Mouse (Mus musculus) adrenal gland (tissue): ENCODE results near the gene Phkg2.

Experiments used
- intact Hi-C: fragments of 180-260 bp; cut with DNase I; formaldehyde crosslinking; loops from one replicate; pipeline ENCODE4 v1.15.1; 2025
- long read RNA-seq, 2 experiments: library from polyadenylated mRNA; unstranded; transcript quantifications; one replicate each; pipeline ENCODE4 v2.0.0; 2020; ENCODE audit warnings: borderline replicate concordance in 1 of 2; ENCODE audit not compliant: insufficient replicate concordance in 1 of 2

The Phkg2 gene
- long read RNA-seq, experiment 1, transcript Phkg2-201 (10 exons, 1,570 nt) = major isoform, 10 of 20 reads
- long read RNA-seq, experiment 1, partial matches to known transcripts = 1 of 20 reads
- long read RNA-seq, experiment 1, other reads (novel, unspliced or antisense) = 8 of 20 reads
- long read RNA-seq, experiment 2, transcript Phkg2-201 (10 exons, 1,570 nt) = major isoform, 6 of 16 reads
- long read RNA-seq, experiment 2, partial matches to known transcripts = 0 of 16 reads
- long read RNA-seq, experiment 2, other reads (novel, unspliced or antisense) = 9 of 16 reads

GRCm38 (mm10) chr7:127572895-127573471 lies at the start of gene Phkg2:
Gene Phkg2 (plus strand): TSS chr7:127573340.
- intact Hi-C loops = no loop called here

GRCm38 (mm10) chr7:127541671-127542070 lies 31.5 kb upstream of the Phkg2 start:
- intact Hi-C loops = no loop called here

- intact Hi-C loops = loop anchor here (2.0 kb wide), 1 partner anchor 16 kb away; no protein-coding TSS in a partner anchor
Measured at GRCm38 (mm10) chr7:127549116-127549835, 23.9 kb upstream of the Phkg2 start.

- intact Hi-C loops = no loop called here
Measured at GRCm38 (mm10) chr7:127551558-127551957, 21.6 kb upstream of the Phkg2 start.

DNA sequence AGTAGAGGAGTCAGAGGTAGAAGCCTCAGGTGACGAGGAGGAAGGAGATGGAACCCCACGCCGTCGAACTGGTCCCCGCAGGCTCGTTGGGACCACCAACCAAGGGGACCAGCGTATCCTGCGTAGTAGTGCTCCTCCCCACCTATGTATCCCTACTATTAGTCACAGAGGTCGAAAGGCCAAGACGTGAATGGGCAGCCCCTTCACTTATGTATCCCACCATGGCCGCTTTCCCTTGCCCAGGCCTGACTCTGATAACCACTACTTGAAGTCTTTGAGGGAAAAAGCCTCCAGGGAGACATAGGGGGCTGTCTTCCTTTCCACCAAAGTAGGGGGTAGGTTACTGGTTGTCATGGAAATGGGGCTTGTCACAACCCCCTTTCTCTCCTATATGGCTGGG lies 12.6 kb upstream of the Phkg2 start:
- intact Hi-C loops = no loop called here

DNA sequence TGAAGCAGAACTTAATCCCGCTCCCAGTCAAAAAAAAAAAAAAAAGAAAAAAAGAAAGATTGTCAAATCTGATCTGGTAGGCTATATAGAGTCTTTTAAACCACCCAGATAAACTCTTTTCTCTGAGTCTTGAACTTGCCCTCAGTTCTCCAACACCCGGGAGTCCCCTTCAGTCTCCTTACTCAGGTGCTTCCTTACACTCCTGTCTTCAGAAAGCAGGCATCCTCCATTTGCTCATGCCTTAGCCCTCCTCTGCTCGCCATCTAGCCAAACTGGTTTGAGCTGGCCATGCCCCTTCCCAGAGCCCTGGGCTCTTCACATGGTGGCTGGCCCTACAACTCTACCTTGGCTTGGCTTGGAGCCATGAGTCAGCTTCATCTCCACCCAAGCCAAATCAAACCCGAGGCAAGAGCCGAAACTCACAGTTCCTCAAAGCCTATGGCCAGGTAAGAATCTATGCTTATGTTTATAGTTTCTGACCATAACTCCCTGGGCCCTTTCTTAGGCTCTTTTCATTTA lies 11.7 kb upstream of the Phkg2 start, which contains the start of gene Tmem265:
Tmem265 (plus strand) TSS at position 51 of the 519 bp plus-strand sequence.
- intact Hi-C loops = no loop called here

DNA sequence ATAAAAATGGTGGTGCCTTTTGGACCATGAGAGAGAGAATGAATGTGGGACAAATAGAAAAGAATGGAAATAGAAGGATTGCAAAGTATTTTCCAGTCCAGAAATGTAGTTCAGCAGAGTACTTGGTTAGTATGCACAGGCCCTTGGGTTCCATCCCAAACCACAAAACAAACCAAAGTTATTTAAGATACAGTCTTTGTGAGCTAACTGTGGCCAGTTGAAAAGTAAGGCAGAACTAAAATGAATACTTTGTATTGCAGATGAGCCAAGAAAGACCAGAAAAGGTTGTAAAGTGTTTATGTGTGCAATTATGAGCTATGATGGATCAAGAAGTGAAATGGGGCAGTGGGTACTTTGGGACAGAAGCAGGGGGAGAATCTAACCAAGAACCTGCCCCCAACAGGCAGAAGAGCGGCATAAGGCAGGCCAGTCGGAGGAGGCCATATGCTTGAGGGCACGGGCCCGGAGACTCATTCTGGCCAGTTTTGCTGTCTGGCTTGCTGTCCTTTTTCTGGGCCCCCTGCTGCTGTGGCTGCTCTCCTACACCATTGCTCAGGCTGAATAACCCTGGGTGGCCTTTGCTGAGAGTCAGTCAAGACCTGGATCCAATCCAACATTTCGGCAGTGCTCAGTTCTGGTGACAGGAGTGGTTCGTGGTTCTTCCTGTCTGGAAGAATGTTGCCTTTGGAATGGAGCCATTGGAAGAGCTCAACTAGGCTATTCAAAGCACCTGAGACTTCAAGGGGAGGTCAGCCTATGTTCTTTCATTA lies 8.6 kb upstream of the Phkg2 start:
- intact Hi-C loops = no loop called here

GRCm38 (mm10) chr7:127573503-127574008 lies 416 bp downstream of the Phkg2 start:
- intact Hi-C loops = no loop called here

DNA sequence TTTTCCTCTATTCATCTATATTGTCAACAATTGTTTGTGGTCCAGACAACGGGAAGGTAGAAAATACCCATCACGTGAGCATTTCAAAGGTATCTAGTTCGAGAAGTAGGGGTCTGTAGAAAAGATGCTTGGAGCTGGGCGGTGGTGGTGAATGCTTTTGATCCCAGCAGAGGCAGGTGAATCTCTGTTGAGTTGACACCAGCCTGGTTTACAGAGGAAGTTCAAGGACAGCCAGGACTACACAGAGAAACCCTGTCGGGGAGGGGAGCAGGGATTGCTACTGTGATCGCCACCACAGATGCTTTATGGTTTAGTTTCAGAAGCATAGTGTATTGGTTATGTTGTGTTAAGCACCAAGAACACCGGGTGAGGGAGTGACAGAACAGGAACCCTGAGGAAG lies 975 bp downstream of the Phkg2 start:
- intact Hi-C loops = no loop called here

DNA sequence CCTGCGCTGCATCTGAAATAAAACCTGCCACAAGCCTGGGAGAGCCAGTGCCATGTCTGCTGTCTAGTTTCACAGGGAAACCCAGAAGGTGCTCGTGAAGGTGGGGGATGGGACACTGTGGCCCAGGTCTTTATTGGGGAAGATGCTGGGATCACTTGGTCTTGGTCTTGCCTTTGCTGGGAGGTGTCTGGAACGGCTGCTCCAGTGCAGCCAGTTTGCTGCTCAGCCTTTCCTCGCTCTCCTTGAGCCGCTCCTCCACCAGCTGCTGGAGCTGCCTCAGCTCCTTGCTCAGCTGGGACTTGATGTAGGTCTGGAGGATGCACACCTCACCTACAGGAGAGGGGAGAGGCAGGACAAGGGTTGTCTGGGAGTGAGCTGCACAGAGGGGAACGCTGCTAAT lies 10.1 kb downstream of the Phkg2 start:
- intact Hi-C loops = no loop called here

DNA sequence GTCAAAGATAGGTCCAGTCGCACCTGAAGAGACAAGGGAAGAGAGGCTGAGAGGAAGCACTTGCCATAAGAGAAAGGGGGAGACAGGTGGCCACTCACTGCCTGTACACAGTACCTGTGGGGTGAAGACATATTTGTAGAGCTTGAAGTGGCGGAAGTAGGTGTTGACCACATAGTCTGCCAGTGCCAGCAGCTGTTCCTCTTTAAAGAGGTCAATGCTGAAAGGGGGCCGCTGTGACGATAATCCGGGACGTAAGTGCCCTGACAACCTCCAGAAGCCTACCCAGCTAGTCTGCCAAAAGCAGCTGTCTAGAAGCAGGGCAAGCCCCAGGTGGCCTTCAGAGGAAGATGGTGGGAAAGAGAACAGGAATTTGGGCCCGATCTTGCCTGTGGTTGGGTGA lies 11.9 kb downstream of the Phkg2 start:
- intact Hi-C loops = no loop called here

- intact Hi-C loops = no loop called here
Measured at GRCm38 (mm10) chr7:127586149-127586548, 13.0 kb downstream of the Phkg2 start.

- intact Hi-C loops = no loop called here
Measured at GRCm38 (mm10) chr7:127587196-127587595, 14.1 kb downstream of the Phkg2 start.

DNA sequence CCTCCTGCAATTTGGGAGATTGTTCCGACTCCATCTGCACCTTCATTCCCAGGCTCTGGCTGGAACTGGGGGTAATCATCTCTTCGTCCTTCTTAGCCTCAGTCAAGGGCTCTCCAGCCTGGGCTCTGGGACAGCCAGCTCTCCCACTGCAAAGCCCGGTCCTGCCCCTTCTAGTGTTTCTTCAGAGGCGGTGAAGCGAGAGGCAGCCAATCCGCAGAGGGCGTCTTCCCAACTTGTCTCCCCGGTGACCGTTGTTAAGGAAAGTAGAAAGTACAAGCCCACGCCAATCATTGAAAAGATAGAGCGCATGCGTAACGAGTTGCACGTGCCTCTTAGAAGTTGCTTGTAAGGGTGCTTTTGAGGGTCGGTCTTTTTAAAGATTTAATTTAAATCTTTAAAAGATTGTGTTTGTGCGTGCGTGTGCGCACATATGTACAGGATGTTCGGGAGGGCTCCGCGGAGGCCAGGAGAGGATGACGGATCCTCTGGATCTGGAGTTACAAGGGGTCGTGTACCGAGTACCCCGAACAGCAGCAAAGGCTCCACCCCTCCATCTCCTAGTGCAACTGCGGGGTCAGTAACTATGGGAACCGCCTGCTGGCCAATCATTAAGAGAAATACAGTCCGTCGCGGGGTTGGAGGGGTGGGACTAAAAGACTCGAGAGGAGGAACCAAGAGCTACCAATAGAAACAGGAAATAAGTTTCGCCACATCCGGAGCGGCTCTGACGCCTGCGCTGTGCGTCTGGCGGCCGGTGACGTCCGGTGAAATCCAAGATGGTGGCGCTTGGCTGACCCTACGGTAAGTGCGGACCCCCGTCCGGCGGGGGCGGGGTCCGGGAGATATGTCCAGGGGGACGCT lies 15.1 kb downstream of the Phkg2 start, which contains the start of the genes Ccdc189 and Rnf40:
Ccdc189 (minus strand) TSS at position 585 of the 861 bp plus-strand sequence.
Rnf40 (plus strand) TSS at position 757 of the 861 bp plus-strand sequence.
- intact Hi-C loops = no loop called here

DNA sequence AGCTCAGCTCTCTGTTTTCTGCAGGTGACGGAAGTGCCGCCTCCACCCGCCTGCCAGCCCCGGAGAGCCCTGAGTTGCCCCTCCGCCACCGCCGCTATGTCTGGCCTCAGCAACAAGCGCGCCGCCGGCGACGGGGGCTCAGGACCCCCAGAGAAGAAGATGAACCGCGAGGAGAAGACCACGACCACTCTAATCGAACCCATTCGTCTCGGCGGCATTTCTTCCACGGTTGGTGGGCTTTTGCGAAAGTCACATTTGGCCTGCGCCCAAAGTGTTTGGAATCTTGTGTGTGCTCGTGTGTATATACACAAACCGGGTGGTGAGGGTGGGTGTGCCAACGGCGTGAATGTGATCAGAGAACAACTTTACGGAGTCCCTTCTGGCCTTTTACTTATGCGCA lies 15.8 kb downstream of the Phkg2 start:
- intact Hi-C loops = no loop called here

DNA sequence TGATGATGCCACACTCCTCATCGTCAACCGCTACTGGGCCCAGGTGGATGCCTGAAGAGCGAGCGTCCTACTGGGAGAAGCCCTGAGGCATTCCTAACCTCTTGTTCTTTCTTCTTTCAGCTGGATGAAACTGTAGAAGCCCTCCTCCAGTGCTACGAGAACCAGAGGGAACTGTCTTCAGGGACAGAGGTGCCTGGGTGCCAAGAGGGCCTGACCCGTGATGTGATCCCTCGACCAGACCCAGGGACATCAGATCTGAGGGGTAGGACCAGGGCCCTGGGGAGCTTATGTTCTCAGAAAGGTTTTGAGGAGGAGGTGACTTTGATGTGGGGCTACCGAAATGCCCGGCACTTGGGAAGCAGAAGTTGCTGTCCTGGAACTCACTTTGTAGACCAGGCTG lies 16.5 kb downstream of the Phkg2 start:
- intact Hi-C loops = no loop called here

DNA sequence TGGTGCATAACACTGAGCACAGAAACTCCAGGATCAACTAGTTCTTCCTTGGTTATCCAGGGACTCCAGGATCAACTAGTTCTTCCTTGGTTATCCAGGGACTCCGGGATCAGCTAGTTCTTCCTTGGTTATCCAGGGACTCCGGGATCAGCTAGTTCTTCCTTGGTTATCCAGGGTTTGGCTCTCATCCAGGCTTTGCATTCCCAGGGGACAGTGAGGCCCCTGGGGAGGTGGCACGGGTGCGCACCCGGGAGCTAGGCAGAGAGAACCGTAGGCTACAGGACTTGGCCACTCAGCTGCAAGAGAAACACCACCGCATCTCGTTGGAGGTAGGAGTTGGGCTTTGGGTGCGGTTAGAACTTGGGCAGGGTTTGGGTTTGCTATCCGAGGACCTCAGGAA lies 18.0 kb downstream of the Phkg2 start:
- intact Hi-C loops = no loop called here

- intact Hi-C loops = no loop called here
Measured at GRCm38 (mm10) chr7:127592575-127592974, 19.4 kb downstream of the Phkg2 start.

- intact Hi-C loops = no loop called here
Measured at GRCm38 (mm10) chr7:127596747-127597146, 23.6 kb downstream of the Phkg2 start.

DNA sequence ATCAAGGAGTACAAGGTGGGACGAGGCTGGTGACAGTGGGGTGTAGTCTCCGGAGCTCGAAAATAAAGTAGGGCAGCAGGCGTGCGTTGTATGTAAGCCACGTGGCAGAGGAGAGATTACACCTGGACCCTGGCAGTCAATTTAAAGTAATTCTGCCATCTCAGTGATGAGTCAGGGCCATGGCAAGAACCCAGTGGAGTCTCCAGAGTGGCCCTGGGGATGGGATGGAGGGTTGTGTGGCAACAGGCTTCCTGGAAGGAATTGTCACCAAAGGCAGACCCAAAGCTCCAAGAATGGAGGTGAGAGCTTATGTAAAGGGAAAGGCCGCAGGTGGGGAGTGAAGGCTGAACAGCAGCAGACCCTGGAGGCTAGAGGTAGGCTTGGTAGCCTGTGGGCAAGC lies 27.5 kb downstream of the Phkg2 start:
- intact Hi-C loops = no loop called here
